Mouse (Mus musculus): ENCODE measurements around the gene B4galt1.

DNA sequence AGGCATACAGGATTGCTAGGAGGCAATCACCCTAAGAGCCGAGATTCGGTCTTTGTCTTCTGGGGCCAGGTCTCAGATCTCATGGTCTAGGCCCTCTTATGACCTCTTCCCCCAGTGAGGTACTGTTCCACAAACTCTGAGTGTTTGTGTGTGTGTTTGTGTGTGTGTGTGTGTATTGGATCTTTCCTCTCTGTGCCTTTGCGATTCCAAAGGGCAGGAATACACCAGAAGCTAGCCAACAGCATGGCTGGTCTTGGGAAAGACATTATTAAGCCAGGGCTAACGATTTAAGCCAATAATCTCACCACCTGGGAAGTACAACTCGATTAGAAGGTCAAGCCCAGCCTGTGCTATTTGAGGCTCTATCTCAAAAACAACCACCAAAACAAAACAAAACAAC is 23.3 kb downstream of the B4galt1 start:
- TF ChIP-seq CTCF (IDR thresholded peaks at IDR 0.05; ENCODE audit: borderline replicate concordance, insufficient read depth, low read depth, low read length) (no peak), POLR2A (IDR thresholded peaks at IDR 0.05; ENCODE audit: borderline replicate concordance, insufficient read depth, low read length) (no peak)
